Mouse (Mus musculus): ENCODE measurements around the gene Gm45713. TPM values are rescaled to one million over a fixed set of nuclear protein-coding genes. Genes with fewer than 3 reads are reported as not detected.

The Gm45713 gene
- total RNA-seq, 2 experiments from 2014 or later: not detected

DNA sequence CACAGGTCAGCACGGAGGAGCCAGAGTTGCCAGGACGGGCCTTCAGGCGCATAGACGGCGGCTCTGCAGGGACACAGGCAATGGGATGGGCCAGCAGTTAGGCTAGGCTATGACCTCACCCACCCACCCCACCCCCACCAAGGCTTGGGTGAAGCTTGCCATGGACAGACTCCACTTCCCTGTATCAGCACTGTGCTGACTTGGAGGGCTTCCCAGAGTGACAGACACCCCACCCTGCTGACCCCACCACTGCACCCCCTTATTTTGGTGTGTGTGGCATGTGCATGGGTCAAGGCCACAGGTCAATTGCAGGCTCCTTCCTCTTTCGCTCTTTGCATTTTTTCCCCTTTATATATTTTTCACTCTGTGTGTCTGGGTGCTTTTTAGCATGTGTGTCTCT, 40.7 kb downstream of the Gm45713 start:
- peak; percentile 49 for DNase-seq

DNA sequence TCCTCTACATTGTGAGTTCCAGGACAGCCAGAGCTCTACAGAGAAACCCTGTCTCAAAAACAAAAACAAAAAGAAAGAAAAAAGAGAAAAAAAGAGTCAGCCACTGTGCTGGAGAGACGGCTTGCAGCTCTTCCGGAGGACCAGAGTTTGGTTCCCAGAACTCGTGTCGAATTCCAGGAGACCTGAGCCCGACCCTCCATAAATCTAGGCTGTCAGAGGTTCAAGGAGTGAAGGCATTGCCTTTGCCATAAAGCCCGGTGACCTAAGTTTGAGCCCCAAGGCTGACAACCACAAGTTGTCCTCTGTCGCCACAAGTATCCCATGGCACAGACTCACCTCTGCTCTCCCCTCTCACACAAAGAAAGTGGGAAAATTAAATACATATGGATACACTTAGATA, 41.9 kb downstream of the Gm45713 start:
- DNase-seq: no peak

DNA sequence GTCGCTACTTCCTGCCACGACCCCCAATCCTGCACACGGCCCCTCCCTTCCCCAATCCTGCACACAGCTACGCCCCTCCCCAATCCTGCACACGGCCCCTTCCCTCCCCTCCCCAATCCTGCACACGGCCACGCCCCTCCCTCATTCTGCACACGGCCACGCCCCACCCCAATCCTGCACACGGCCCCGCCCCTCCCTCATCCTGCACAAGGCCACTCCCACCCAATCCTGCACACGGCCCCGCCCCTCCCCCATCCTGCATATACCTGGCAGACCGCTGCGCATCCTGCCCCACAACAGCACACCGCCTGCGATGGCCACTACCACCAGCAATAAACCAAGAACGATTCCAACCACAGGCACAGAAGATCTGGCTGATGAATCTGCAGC, 42.5 kb downstream of the Gm45713 start:
- DNase-seq: no peak

DNA sequence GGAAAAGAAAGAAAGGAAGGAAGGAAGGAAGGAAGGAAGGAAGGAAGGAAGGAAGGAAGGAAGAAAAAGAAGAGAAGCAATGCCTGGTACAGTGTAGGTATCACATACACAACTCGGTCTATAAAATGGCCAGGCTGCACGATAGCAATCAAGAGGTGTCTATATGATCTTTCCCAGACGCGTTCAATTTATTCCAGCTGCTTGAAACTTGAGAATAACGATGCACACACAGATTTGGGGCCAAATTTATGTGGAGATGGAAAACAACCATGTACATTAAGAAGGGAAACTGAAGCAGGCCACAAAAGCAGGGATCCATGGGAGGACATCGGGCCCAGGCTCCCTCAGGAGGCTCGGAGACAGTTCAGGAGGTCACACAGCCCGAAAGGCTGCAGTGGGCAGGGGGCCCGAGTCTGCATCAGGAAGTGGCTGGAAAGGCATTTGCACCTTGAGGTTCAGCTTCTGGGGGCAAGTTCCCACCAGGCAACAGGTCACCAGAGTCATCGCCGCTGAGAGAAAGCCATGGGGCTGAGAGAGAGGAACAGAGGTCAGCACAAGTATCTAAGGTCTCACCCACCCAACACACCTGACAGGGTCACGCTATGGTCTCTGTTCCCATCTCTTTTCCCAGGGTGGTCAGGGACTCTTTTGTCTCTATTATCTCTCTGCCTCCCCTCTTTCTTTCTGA, 43.1 kb downstream of the Gm45713 start:
- no peak for DNase-seq

DNA sequence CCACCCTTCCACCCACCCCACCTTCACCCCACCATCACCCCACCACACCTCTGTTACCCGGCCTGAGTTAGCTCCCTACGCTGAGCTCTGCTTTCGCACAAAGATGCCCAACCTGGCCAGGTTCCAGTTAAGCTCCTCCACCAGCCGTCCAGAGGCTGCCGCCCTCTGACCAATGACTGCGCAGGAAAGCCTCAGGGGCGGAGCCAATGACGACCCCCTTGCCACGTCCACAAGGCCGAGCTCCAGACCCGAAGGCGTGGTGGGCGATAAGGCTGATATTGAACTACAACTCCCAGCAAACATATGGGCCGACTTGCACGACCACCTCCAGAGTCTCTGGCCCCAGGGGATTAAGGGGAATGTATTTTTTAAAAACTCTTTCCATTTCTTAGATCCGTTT, 44.0 kb downstream of the Gm45713 start, which contains the start of gene Rcn3:
Gene Rcn3 (minus strand): TSS at position 174 of the 400 bp plus-strand sequence.
- peak; percentile 88 for DNase-seq

DNA sequence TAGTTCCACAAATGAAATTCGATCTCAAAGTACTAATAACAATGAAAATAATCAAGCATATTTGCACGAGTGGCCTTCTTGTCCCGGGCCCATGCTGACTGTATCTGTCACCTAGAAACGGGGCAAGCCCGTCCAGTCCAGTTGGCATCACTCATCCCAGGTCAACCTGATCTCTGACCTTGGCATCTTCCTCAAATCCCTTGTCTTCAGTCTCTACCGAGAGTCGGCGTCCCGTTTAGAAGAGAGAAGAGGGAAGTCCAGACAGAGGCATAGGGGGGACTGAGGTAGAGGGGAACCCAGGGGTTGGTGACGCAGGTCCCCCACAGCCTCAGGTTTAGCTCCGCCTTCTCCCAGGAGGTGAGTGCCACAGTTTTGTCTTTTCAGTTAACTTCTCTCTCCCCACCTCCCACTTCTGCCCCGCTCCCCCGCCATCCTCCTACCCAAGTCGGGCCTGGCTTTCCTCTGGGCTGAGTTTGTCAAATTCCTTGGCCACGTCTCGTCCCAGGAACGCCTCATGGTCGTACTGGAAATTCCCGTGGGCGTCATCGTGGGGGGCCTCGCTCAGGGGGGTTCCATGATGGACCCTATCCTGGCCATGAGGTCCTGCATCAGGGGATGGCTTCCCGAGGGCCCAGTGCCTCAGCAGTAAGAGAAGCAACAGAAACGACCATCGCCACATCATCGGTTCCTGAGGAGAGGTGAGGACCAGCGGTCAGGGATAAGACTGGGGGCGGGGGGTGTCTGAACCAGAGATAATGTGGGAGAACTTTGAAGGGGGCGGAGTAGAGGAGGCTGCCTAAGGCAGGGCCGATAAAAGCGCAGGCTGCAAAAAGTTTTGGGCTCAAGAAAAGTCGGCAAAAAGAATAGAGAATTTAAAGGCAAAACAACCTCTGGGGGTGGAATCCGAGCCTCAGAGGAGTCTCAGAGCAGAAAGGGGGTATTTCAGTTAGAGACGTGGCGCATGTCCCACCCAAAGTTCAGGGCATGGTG, 44.7 kb downstream of the Gm45713 start:
- no peak for DNase-seq

DNA sequence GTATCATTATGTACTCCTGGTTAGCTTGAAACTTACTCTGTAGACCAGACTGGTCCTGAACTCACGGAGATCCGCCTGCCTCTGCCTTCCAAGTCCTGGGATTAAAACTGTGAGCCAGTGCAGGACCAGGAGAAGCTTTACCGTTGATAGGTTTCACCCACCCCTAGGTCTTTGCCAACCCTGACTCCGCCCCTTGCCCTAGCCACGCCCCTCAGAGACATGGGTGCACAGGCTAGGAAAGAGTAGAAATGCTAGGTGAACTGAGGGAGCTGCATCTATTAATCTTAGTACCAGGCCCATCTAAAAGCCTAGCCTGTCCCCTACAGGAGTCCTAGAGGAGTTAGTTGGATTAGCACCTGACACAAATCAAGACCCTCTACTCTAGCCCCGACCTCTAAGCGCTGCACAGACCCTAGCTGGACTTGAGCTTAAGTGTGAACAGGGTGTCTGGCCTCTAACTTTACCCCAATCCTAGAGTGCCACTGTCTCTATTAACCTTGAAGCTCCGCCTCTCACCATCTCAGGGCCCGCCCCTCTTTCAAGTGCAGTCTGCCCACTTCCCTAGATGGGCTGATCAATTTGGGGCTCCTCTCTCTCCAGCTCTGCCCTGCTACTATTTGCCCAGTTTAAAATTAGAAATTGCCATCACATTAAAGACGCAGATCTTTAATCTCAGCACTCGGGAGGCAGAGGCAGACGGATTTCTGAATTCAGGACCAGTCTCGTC, 45.6 kb downstream of the Gm45713 start:
- DNase-seq: no peak

DNA sequence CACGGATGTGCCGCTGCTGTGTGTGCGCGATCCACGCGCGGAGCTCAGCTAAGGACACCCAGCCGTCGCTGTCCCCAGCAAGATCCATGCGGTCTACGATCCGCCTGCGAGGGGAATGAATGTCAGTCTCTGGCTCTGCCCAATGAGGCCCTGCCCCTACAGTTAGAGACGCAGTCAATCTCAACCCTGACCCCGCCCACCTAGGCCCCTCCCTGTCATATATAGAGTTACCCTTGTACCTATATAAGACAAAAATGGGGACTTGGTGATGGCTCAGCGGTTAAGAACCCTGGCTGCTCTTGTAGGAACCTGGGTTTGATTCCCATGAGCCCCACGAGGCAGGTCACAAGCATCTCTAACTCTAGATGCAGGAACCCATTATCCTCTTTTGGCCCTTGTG, 47.4 kb downstream of the Gm45713 start:
- DNase-seq: no peak

DNA sequence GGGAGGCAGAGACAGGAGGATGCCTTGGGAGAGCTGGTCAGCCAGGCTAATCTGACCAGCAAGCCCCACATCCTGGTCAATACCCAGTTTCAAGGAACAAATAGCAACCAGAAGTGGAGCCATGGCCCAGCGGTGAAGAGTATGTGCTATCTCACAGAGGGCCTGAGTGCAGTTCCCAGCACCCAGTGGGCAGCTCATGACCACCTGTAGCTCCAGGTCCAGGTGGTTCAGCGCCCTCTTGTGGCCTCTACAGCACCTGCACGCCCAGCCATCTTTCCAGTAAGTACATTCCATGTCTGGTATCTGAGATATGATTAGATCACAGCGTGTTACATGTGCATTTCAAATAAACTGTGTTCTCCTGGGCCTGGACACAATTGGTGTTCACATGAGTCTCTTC, 49.9 kb downstream of the Gm45713 start:
- DNase-seq: no peak

DNA sequence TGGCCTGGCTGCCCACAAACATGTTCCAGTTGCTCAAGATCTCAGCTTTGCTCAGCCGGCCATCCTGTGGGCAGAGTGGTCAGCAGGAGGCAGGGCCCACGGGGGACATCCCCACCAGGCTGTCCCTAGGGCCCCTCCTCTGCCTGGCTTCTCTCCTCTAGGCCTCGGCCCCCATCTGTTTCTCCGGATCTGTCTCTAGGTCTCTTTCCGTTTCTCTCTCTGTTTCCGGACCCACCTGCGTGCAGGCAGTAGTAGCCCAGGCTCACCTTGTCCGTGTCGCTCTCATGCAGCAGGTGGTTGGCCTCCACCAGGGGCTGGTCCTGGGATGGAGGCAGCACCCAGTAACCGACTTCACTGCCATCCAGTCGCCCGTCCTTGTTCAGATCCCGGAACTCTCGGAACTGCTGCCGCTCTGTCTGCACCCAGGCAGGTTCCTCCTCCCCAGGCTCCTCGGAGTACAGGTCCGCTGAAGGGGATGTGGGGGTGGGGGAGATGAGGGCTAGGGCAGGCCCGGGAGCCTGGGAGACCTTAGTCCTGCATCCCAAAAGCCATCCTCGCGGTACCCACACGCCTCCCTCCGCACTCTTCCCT, 52.6 kb downstream of the Gm45713 start:
- no peak for DNase-seq

DNA sequence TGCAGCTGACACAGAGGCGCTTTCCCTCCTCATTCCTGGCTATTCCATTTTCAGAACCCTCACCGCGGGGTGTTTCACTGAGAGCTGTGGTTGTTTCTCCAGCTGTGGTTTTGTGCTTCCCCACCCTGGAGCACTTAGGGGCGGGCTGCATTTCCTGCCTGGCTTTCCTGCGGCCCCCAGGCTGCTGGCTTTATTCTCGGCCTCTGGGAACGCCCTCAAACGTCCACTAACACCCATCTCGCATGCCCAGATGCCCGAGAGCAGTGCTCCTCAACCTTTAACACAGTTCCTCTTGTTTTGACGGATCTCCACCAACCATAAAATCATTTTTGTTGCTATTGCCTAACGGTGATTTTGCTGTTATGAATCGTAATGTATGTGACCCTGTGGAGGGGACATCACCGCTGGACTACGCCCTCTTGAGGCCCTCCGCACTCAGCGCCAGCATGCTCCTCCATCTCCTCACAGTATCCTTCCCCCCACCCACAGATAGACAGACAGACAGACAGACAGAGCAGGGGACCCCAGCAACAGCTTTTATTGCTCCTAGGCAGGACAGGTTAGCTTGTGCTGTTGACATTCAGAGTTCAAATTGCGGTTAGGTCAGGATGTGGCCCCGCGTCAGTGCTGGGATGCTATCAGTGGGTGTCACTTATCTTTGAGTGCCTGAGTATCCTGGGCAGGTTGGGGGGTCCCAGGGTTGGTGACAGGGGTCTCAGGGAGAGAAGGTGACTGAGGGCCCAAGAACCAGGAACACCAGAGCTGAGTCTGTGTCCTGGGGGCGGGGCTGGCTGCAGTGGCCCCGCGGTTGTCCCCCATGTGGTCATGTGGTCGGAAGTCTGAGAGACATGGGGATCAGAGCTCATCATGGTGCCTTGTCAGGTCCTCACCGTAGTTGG, 53.4 kb downstream of the Gm45713 start:
- DNase-seq: peak; percentile 72

DNA sequence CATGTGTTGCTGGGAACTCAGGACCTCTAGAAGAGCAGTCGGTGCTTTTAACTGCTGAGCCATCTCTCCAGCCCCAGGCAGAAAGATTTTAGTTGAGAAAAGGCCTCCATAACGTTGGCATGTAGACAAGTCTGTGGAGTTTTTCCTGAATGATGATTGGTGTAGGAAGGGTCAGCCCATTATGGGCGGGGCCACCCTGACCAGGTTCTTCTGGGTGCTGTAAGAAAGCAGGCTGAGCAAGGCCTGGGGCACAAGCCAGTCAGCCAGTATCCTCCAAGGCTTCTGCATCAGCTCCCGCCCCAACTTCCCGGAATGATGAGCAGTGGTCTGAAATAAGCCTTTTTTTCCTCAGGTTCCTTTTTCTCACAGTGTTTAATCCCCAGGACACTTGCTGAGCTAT, 55.0 kb downstream of the Gm45713 start:
- no peak for DNase-seq

DNA sequence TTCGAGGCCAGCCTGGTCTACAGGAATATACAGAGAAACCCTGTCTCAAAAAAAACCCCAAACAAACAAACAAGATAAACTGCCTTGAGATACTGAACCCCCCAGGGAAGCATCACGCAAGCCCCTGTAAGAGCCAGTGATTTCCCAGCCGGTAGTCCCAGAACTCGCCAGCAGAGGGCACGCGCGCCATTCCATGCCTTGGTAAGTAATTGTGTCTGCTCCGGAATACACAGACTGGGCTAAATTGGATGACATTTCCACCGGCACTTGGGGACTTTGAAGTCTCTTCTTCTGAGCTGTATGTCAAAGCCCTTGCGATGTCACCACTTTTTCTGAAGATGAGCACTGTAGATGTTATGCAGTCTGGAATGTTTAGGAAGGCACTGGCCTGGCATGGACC, 56.2 kb downstream of the Gm45713 start:
- DNase-seq: peak; percentile 82

DNA sequence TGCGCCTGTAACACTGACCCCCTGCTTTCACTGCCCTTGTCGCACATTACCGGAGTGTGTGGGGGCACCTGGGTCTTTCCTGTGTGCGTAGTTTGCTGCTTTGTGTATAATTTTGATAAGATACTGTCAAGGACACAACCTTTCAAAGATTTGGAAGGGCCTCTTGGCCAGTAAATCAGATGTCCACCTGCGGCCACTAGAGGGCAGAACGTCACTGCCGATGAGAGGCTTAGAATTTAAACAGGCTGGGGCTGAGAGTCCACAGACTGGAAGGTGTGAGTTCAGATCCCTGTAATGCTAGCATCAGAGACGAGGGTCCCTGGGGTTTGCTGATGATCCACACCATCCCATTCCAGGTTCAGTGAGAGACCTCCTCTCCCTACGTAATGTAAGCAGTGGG, 57.5 kb downstream of the Gm45713 start:
- peak; percentile 67 for DNase-seq

DNA sequence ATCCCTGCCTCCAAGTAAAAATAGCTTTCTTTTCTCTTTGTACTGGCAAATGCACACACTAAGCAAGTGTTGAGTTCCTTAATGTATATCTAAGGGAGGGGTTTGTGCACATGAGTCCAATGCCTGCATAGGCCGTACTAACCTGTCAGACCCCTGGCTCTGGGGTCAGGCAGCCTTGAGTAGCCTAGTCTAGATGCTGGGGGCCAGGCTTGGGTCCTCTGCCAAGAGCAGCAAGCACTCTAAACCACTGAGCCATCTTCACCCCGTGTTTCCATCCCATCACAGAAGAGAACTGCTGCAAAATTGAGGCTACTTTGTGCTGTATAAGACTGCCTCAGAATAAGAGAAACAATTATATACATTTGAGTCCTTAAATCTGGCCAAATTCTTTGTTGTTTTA, 58.2 kb downstream of the Gm45713 start:
- DNase-seq: no peak

DNA sequence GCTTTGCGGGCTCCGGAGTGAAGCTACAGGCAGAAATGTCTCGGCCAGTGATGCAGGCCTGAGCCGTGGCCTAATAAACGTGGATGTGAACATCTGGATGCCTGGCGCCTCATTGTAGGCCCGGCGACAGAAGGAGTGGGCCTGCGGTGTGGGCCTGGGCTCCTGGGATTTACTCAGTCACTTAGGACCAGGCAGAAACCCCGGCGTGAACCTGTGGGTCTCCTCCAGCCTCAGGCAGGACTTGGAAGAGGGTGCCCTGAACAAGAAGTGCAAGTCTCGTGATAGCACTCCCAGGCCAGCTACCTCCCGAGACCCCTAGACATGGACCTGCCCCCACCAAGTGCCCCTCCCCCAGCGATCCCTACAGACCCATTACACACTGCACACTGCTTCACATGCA, 58.7 kb downstream of the Gm45713 start:
- no peak for DNase-seq

DNA sequence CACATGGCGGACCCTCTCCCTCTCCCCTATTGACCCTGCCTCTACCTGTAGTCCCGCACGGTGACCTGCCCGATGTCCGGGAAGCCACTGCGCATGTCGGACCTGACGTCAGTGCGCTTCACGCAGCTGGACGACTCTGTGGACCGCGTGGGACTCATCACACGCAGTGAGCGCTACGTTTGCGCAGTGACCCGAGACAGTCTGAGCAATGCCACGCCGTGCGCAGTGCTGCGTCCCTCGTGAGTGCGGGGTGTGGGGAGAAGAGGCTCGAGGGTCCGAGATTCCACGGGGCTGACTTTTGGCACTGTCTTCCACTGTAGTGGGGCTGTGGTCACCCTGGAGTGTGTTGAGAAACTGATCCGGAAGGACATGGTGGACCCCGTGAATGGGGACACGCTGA, 59.5 kb downstream of the Gm45713 start:
- no peak for DNase-seq
